Mouse (Mus musculus): ENCODE data around the gene Cd300lb.

- TF ChIP-seq POLR2A (IDR thresholded peaks at IDR 0.05; ENCODE audit: extremely low read depth, insufficient read depth, low read length) (no peak), CTCF (IDR thresholded peaks at IDR 0.05; ENCODE audit: extremely low read depth, insufficient read depth, low read length) (peak; percentile 65)
Measured at GRCm38 (mm10) chr11:114880589-114880988, 53.6 kb downstream of the Cd300lb start.

Measured in cortical plate, adult 2 months (tissue).